32 mouse cellular contexts compared by ENCODE assay signal in the genomic region with DNA sequence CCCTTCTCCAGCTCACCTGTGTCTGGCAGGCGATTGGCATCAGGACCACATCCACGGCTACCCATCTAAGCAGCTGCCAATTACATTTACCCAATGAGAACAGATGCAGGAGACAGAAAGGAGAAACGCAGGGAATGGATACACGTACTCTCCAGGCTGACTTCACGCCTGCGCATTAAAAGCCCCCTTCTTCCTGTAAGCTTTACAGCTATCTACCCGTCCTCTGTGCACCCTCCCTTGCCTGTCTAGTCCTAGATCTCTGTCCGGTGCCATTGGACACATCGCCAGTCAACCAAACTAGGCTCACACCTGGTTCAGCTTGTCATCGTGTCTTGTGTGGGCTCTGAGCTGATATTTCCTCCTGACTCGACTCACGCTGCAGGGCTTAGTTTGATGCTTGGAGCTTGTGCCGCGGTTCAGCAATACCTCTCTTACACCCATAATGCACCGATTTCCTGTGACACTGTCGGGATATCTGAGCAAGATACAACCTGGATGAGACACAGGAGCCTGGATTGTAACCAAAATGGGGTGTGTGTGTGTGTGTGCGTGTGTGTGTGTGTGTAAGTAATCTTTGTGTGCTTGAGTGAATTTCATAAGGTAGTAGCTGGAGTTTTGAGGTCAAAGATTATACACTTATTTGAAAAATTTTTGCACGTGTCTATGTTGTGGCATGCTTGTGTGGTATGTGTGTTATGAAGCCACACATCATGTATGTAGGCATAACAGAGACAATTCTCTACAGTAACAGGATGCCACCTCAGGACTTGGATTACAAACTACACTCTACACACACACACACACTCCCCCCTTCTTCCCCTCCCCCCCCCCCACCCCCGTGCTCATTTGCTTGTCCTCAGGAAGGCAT. TPM values are rescaled to one million over a fixed set of nuclear protein-coding genes. Genes with fewer than 3 reads are reported as not detected.
A peak's percentile ranks its signal among the peaks of the same experiment; 100 is the strongest.
DNase-seq lines count a peak whose midpoint lies in the region; ATAC-seq and TF ChIP-seq lines count a peak whose summit lies in the region.
"Had no signal": no experiment of that assay in that cellular context is flagged by ENCODE, and none has a peak within 500 bp of the region (broad histone marks: within the 10 kb centered on the region; RNA-seq: fewer than 3 reads in every experiment).

No protein-coding gene starts in this region.

- peak overlapping the region; percentile 12; the same call in 1 of the 2 replicates for H3K4me2 ChIP-seq in kidney, embryonic 14.5 days (replicated peaks; ENCODE audit: low read depth, low read length)
- H3K4me2 ChIP-seq: embryonic facial prominence, embryonic 12.5 days; heart, embryonic 13.5 days; hindbrain, embryonic 15.5 days; limb, embryonic 13.5 days; liver, embryonic 12.5 days had no signal

- no peak for ATAC-seq in kidney, embryonic 14.5 days (ENCODE audit: low FRiP score, low TSS enrichment)
- ATAC-seq in megakaryocyte, adult 5-6 weeks (ENCODE audit: poor library complexity, severe bottlenecking): no peak
- ATAC-seq: forebrain, embryonic 16.5 days; inflammation-experienced regulatory T-cells, adult 6 months; liver, embryonic 12.5 days; liver, postnatal 0 days; midbrain, embryonic 16.5 days had no signal

- intact Hi-C loops in left cerebral cortex, postnatal 36 days (cut with DNase I): no loop called here

- TF ChIP-seq CTCF in layer of hippocampus, adult 2 months (conservative IDR thresholded peaks at IDR 0.05): no peak

- H3K9ac ChIP-seq in kidney, embryonic 14.5 days (ENCODE audit: low read depth, low read length): no peak overlapping the region
- H3K9ac ChIP-seq: embryonic facial prominence, embryonic 12.5 days; heart, embryonic 13.5 days; hindbrain, embryonic 15.5 days; limb, embryonic 13.5 days; liver, embryonic 12.5 days; liver, postnatal 0 days had no signal

- H3K4me1 ChIP-seq in kidney, embryonic 14.5 days (ENCODE audit: control insufficient read depth, insufficient read depth, low read length): no peaks in the 10 kb centered on the region
- peaks cover 46% of the 10 kb centered on the region for H3K4me1 ChIP-seq in megakaryocyte, embryonic 14.5 days
- H3K4me1 ChIP-seq: embryonic facial prominence, embryonic 12.5 days; hindbrain, embryonic 15.5 days; midbrain, embryonic 10.5 days had no signal

- no peaks in the 10 kb centered on the region for H3K36me3 ChIP-seq in kidney, embryonic 14.5 days (ENCODE audit: control insufficient read depth, insufficient read depth, low read length)
- no peaks in the 10 kb centered on the region for H3K36me3 ChIP-seq in megakaryocyte, embryonic 14.5 days (replicated peaks; ENCODE audit: low read length)
- H3K36me3 ChIP-seq: embryonic facial prominence, embryonic 12.5 days; heart, embryonic 13.5 days; hindbrain, embryonic 10.5 days; hindbrain, embryonic 15.5 days; limb, embryonic 13.5 days; liver, embryonic 12.5 days; midbrain, embryonic 10.5 days had no signal

- H3K9me3 ChIP-seq in kidney, embryonic 14.5 days (ENCODE audit: control insufficient read depth, low read length): no peaks in the 10 kb centered on the region
- H3K9me3 ChIP-seq in megakaryocyte, embryonic 14.5 days: 0 out of 2 replicates have a peak, but pooled peaks cover 3% of the 10 kb centered on the region
- H3K9me3 ChIP-seq: embryonic facial prominence, embryonic 12.5 days; heart, embryonic 13.5 days; hindbrain, embryonic 10.5 days; hindbrain, embryonic 15.5 days; limb, embryonic 13.5 days; liver, embryonic 12.5 days; midbrain, embryonic 10.5 days had no signal

- H3K27ac ChIP-seq in kidney, embryonic 14.5 days (ENCODE audit: low read depth, low read length): no peak overlapping the region
- H3K27ac ChIP-seq in layer of hippocampus, adult 2 months: no peak overlapping the region
- H3K27ac ChIP-seq: embryonic facial prominence, embryonic 12.5 days; gastrocnemius, adult 2 months; heart, adult 2 months; heart, embryonic 13.5 days; hindbrain, embryonic 10.5 days; hindbrain, embryonic 15.5 days; left cerebral cortex, adult 2 months; limb, embryonic 13.5 days; liver, embryonic 12.5 days; macrophage; midbrain, embryonic 10.5 days had no signal

- H3K27me3 ChIP-seq in kidney, embryonic 14.5 days (ENCODE audit: control insufficient read depth, insufficient read depth, low read length): no peaks in the 10 kb centered on the region
- H3K27me3 ChIP-seq in megakaryocyte, embryonic 14.5 days (replicated peaks): no peaks in the 10 kb centered on the region
- H3K27me3 ChIP-seq: embryonic facial prominence, embryonic 12.5 days; heart, embryonic 13.5 days; hindbrain, embryonic 15.5 days; limb, embryonic 13.5 days; liver, embryonic 12.5 days; Patski had no signal

- no peak overlapping the region for H3K4me3 ChIP-seq in kidney, embryonic 14.5 days (ENCODE audit: low read length)
- peak overlapping the region; percentile 6 for H3K4me3 ChIP-seq in megakaryocyte, embryonic 14.5 days (replicated peaks)
- H3K4me3 ChIP-seq in layer of hippocampus, adult 2 months: no peak overlapping the region
- H3K4me3 ChIP-seq: embryonic facial prominence, embryonic 12.5 days; gastrocnemius, adult 2 months; heart, adult 2 months; heart, embryonic 13.5 days; hindbrain, embryonic 10.5 days; hindbrain, embryonic 15.5 days; left cerebral cortex, adult 2 months; limb, embryonic 13.5 days; liver, embryonic 12.5 days; midbrain, embryonic 10.5 days had no signal

- WGBS in kidney, embryonic 14.5 days: 72% methylated on average over 19 of the region's 19 CpGs

- no peak for DNase-seq in kidney, postnatal 25 days
- peak; percentile 54 for DNase-seq in R1 (ENCODE audit: low read depth, low spot score)
- DNase-seq in naive thymus-derived CD4-positive, alpha-beta T cell, adult 2 months (ENCODE audit: low read depth): peak; percentile 19
- DNase-seq in left cerebral cortex, postnatal 36 days (ENCODE audit: low spot score in 2 of 2): no peak
- DNase-seq in layer of hippocampus, adult 2 months (ENCODE audit: low spot score in 2 of 2): no peak
- DNase-seq: cerebellum, adult 11-12 months; cerebellum, adult 9-11 months; embryo, embryonic 11 days; gastrocnemius, adult 2 months; gastrocnemius, postnatal 36 days; heart, adult 2 months; heart, postnatal 10 days; kidney, postnatal 14 days; liver, postnatal 0 days; right cerebral cortex, postnatal 25 days; spleen, adult 18-20 months had no signal

RNA-seq across cellular contexts. Expression of gene Bach1, which starts 32.8 kb away (rescaled TPM):
- polyA plus RNA-seq in kidney, embryonic 14.5 days (2014; fragmentation: Nextera tagmentation; extraction: Ambion mirVana): 9.8 and 19.6 TPM in 2 replicates
- polyA plus RNA-seq in megakaryocyte, embryonic 14.5 days (2012; ENCODE audit: insufficient read depth, low replicate concordance): 6.0 and 6.3 TPM in 2 replicates
- total RNA-seq in megakaryocyte, adult 5-6 weeks (2015): 52.2 and 53.5 TPM in 2 replicates
- total RNA-seq in megakaryocyte, adult 5-6 weeks (2017): 90.8 and 98.4 TPM in 2 replicates
- total RNA-seq in left cerebral cortex, postnatal 36 days (2021): 10 to 100 TPM; 12.0 to 12.8 TPM
- 10 to 100 TPM; 11.3 TPM for total RNA-seq in layer of hippocampus, adult 2 months (2021)

Comparison
In these comparisons a context has a peak if more than half of its experiments do, and no peak if none do; other contexts are left out.
1. DNase-seq: peak in R1 (single experiment) and naive thymus-derived CD4-positive, alpha-beta T cell, adult 2 months (single experiment); none in kidney, postnatal 25 days (0 of 2), left cerebral cortex, postnatal 36 days (0 of 2) and layer of hippocampus, adult 2 months (0 of 2).